Mouse (Mus musculus) cortical plate, adult 2 months (tissue): ENCODE measurements around the gene Cbx7.

Experiments
- CTCF ChIP-seq: fragments of 200-500 bp; IDR thresholded peaks from 2 replicates; pipeline ENCODE4 v1.5.1; 2011; ENCODE audit warnings: mild to moderate bottlenecking, control low read depth, low read length; ENCODE audit not compliant: insufficient read depth; ENCODE audit errors: extremely low read depth
- POLR2A ChIP-seq: fragments of 200-500 bp; IDR thresholded peaks from 2 replicates; pipeline ENCODE4 v1.6.1; 2011; ENCODE audit warnings: mild to moderate bottlenecking, low read length, control low read depth; ENCODE audit not compliant: insufficient read depth; ENCODE audit errors: extremely low read depth

DNA sequence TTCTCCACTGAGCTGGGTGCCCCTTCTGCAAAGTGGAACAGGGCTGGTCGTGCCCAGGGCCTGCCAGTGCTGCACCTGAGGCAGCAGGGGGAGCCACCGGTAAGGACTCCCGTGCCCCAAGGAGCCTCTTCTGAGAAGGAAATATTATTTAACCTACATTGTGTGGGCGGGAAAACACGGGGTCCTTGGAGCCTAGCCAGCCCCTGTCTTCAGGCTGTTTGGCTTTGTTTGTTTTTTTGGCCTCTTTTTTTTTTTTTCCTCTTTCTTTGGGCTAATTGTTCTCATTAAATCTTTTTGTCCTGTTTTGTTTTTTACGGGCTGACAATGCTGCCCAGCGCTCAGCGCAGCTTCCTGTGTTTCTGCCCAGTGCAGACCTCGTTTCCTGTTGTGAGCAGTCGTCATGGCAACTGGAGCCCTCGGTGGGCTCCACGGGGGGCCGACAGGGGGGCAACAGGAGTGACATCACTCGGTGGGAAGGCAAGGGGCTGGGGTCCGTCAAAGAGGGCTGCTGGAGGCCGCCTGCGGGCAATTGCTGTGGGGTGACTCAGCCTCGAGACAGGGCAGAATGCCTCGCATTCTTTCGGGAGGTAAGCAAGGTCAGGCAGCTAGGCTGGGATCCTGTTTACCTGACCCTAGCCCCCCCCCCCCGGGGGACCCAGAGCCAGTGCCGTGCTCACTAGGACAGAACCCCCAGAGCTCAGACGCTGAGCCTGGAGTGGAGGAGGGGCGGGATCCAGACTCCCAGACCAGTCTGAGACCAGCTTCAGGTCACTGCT, 20.5 kb downstream of the Cbx7 start:
- TF ChIP-seq CTCF (peak; percentile 52), POLR2A (no peak)
